10 mouse cellular contexts compared by ENCODE assay signal in genomic region chr19:7128551-7129475, GRCm38 (mm10). TPM values are rescaled to one million over a fixed set of nuclear protein-coding genes. Genes with fewer than 3 reads are reported as not detected.
DNase-seq lines count a peak whose midpoint lies in the region; ATAC-seq and TF ChIP-seq lines count a peak whose summit lies in the region.
"Had no signal": no experiment of that assay in that cellular context is flagged by ENCODE, and none has a peak within 500 bp of the region (broad histone marks: within the 10 kb centered on the region; RNA-seq: fewer than 3 reads in every experiment).

No protein-coding gene starts in this region.

- WGBS in forebrain, embryonic 11.5 days = 39% methylated on average over 19 of the region's 19 CpGs
- 37% methylated on average over 19 of the region's 19 CpGs for WGBS in midbrain, embryonic 12.5 days
- 72% methylated on average over 19 of the region's 19 CpGs for WGBS in lung, adult 2 months

- H3K9ac ChIP-seq in forebrain, embryonic 11.5 days (ENCODE audit: low read length) = no peak overlapping the region
- H3K9ac ChIP-seq in midbrain, embryonic 12.5 days (replicated peaks) = no peak overlapping the region
- H3K9ac ChIP-seq: lung, embryonic 14.5 days had no signal

- no peaks in the 10 kb centered on the region for H3K9me3 ChIP-seq in forebrain, embryonic 11.5 days (ENCODE audit: control insufficient read depth, low read length)
- H3K9me3 ChIP-seq in midbrain, embryonic 12.5 days = no peaks in the 10 kb centered on the region

- H3K27me3 ChIP-seq in forebrain, embryonic 11.5 days (ENCODE audit: control insufficient read depth, insufficient read depth, low read length) = peaks cover 17% of the 10 kb centered on the region
- H3K27me3 ChIP-seq in midbrain, embryonic 12.5 days = peaks cover 60% of the 10 kb centered on the region

- no peak overlapping the region for H3K4me2 ChIP-seq in forebrain, embryonic 11.5 days (ENCODE audit: low read depth, low read length, severe bottlenecking)
- 0 out of 2 replicates have a peak overlapping the region, but pooled peaks have one; percentile 9 for H3K4me2 ChIP-seq in midbrain, embryonic 12.5 days (replicated peaks)
- H3K4me2 ChIP-seq: lung, embryonic 14.5 days had no signal

- H3K4me1 ChIP-seq in forebrain, embryonic 11.5 days (replicated peaks; ENCODE audit: control insufficient read depth, insufficient read depth, low read length) = peaks cover 16% of the 10 kb centered on the region
- H3K4me1 ChIP-seq in midbrain, embryonic 12.5 days = peaks cover 40% of the 10 kb centered on the region
- no peaks in the 10 kb centered on the region for H3K4me1 ChIP-seq in lung, adult 2 months (ENCODE audit: control insufficient read depth, insufficient read depth, low read length)

- H3K36me3 ChIP-seq in forebrain, embryonic 11.5 days (ENCODE audit: control insufficient read depth, insufficient read depth, low read length) = no peaks in the 10 kb centered on the region
- no peaks in the 10 kb centered on the region for H3K36me3 ChIP-seq in midbrain, embryonic 12.5 days

- no peak overlapping the region for H3K4me3 ChIP-seq in forebrain, embryonic 11.5 days (ENCODE audit: low read depth, low read length)
- H3K4me3 ChIP-seq in midbrain, embryonic 12.5 days = no peak overlapping the region
- H3K4me3 ChIP-seq in lung, adult 2 months (replicated peaks; ENCODE audit: extremely low read depth, low read depth, low read length) = no peak overlapping the region

- ATAC-seq in cerebellum, adult (ENCODE audit: insufficient number of reproducible peaks, low FRiP score, low TSS enrichment) = 0 out of 2 replicates have a peak, but pooled peaks have one; percentile 41
- peak; percentile 49 for ATAC-seq in forebrain, embryonic 11.5 days (replicated peaks; ENCODE audit: low FRiP score)
- peak; percentile 69 for ATAC-seq in midbrain, embryonic 12.5 days (ENCODE audit: low FRiP score, low read depth)

- peak; percentile 81 for DNase-seq in cerebellum, adult 9-10 months
- peak; percentile 61 for DNase-seq in forebrain, embryonic 11.5 days (ENCODE audit: low spot score)
- DNase-seq in kidney, adult 9 months = no peak
- DNase-seq in right cerebral cortex, adult 18-20 months = no peak
- no peak for DNase-seq in lung, adult 2 months
- DNase-seq: gastrocnemius, postnatal 25 days; lung, embryonic 14.5 days had no signal

- no peak for TF ChIP-seq CTCF in lung, adult 2 months (IDR thresholded peaks at IDR 0.05; ENCODE audit: insufficient read depth, low read length)

- H3K27ac ChIP-seq in forebrain, embryonic 11.5 days (ENCODE audit: low read depth, low read length) = no peak overlapping the region
- H3K27ac ChIP-seq in midbrain, embryonic 12.5 days (replicated peaks) = peak overlapping the region; percentile 75
- H3K27ac ChIP-seq: kidney, postnatal 0 days had no signal

- TF ChIP-seq POLR2A in lung, adult 2 months (IDR thresholded peaks at IDR 0.05; ENCODE audit: borderline replicate concordance, extremely low read depth, low read depth, low read length) = no peak

RNA-seq across cellular contexts. Expression of gene Flrt1, which starts 23.3 kb away (rescaled TPM):
- polyA plus RNA-seq in forebrain, embryonic 11.5 days (2014; fragmentation: Nextera tagmentation; extraction: Ambion mirVana) = 7.7 and 9.0 TPM in 2 replicates
- polyA plus RNA-seq in midbrain, embryonic 12.5 days (2016; fragmentation: Nextera tagmentation; extraction: Ambion mirVana) = 8.0 and 8.2 TPM in 2 replicates
- polyA plus RNA-seq in lung, adult 2 months (2012; rRNA removed) = 0.29 and 0.40 TPM in 2 replicates

Comparison
In these comparisons a context has a peak if more than half of its experiments do, and no peak if none do; other contexts are left out.
1. DNase-seq: peak in cerebellum, adult 9-10 months (single experiment) and forebrain, embryonic 11.5 days (single experiment); none in kidney, adult 9 months (single experiment), right cerebral cortex, adult 18-20 months (single experiment) and lung, adult 2 months (single experiment).
2. Peak in every context shown above with its lines, with median percentiles within 50 percentile points of each other: ATAC-seq.